Mouse (Mus musculus): Measurements from ENCODE around the gene Gng7.
A peak's percentile ranks its signal among the peaks of the same experiment; 100 is the strongest.

The Gng7 gene

DNA sequence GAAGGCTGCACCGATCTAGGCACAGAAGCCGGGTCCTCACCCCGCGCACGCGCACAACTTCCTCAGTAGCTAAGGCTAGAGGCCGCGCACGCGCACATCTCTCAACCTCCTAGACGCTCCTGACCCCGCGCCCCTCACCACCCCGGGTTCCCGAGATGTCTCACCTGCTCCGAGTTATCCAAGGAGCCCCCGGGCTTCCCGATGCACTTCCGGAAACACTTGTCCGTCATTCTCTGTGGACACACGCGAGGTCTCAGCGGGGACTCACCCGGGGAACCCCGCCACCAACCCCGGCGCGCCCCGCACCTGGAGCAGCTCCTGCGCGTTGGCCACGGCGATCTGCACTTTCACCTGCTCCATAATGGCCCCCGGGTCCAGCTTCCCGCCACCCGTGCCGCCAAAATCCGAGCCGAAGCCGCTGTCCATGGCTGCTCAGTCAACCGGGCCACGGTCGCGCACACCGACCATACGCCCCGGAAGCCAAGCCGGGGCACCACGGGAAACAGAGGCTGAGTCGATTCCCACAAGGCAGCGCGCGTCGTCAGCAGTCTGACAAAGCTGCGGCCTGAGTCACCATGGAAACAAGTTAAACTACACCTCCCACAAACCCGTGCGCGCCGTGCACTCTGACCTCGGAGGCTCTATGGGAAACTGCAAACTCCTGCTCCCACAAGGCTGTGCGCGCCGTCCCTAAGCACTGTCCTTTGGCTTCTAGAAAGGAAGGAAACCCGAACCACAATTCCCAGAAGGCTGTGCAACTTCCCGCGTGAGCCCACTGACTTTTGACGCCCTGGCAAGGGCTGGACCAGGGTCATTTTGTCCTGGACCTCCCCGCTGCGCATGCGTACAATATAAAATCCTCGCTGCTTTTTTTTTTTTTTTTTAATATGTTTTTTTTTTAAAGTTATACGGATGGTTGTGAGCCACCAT is 114.2 kb downstream of the Gng7 start, which contains the start of gene Timm13:
TSS of gene Timm13 (minus strand) at position 652 of the 930 bp plus-strand sequence.
- peak; percentile 99 for DNase-seq (ENCODE audit: low read depth, low spot score)

DNA sequence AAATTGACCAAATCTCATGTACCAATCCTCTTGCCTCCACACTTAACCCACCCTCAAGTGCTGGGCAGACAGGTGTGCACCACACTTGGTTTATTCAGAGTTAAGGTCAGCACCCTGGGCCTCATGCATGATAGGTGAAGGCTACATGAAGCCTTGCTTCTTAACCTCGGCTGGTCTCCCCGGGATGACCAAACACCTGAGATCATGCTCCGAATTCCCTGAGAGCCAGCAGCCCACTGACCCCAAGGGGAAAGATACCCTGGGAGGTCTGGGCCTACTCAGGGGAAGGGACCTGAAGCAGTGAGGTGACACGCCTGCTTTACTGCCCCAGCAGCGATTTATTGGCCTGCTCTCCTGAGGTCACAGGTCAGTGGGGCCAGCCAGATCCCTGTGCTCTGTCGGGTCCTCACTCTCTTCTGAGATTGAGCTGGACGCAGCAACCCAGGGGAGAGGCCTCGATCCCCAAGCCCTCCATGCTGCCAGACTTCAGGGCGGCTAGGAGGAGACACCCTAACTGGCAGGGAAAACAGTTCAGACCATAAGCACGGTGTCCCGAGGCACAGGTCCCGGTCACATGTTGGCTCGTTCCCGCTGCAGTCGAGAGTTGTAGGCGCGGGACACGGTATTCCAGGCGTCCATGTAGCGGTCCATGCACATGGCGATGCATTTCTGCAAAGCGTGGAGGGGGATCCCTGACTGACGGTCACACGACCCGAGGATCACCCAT is 115.0 kb downstream of the Gng7 start:
- no peak for DNase-seq (ENCODE audit: low read depth, low spot score)

DNA sequence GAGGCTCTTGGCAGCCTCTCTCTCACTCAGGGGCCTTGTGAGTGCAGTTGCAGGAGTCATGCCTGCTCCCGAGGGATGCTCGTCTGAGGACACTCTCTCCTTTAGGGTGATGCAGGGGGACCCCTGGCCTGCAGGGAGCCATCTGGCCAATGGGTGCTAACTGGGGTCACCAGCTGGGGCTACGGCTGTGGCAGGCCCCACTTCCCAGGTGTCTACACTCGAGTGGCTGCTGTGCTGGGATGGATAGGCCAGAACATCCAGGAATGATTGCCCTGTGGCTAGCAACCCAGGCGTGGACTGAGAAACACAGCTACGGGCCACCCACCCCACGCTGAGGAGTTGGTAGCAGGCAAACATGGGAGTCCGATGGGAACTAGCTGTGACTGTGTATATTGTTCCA is 115.7 kb downstream of the Gng7 start:
- no peak for DNase-seq (ENCODE audit: low read depth, low spot score)
